Mouse (Mus musculus) cerebellum, adult 11 months (tissue): ENCODE results near the gene Dlgap4.

Experiments used
- DNase-seq: peaks from one replicate; pipeline ENCODE4 v3.0.0; 2022

Dlgap4 gene

DNA sequence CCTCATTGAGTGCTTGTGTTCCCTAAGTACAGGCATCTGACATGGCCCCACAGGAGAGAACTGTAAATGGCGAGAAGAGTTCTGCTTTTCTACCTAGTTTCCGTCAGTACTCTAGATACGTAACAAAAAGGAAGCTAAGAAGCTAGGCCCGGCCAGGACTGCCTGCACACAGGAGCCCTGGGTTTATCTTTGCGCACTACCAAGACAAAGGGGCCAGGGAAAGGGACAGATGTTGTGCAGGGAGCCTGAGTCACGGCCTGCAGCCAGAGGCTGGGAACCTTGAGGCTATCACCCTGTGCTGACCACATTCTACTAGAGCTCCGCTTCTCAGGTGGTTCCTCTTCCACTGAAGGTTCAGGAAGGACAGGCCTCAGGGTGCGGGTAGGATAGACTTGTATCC lies 136.2 kb downstream of the Dlgap4 start:
- no peak for DNase-seq

DNA sequence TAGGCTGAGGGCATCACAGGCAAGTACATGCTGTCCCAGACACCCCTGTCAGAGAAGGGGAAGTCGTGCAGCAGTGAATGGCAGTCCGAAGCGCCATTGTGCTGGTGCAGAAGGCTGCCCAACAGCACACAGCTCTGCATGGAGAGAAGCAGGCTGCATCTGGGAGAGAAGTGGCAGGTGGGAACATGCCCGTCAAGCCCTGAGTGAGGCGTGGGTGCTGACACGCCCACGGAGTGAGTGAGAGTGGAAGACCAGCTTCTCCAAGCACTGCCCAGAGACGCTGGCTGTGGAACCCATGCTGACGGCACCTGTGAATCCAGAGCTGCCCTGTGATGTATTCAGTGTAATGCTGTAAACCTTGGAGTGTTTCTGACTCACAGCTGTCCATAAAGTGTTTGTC lies 143.4 kb downstream of the Dlgap4 start:
- DNase-seq, result no peak

DNA sequence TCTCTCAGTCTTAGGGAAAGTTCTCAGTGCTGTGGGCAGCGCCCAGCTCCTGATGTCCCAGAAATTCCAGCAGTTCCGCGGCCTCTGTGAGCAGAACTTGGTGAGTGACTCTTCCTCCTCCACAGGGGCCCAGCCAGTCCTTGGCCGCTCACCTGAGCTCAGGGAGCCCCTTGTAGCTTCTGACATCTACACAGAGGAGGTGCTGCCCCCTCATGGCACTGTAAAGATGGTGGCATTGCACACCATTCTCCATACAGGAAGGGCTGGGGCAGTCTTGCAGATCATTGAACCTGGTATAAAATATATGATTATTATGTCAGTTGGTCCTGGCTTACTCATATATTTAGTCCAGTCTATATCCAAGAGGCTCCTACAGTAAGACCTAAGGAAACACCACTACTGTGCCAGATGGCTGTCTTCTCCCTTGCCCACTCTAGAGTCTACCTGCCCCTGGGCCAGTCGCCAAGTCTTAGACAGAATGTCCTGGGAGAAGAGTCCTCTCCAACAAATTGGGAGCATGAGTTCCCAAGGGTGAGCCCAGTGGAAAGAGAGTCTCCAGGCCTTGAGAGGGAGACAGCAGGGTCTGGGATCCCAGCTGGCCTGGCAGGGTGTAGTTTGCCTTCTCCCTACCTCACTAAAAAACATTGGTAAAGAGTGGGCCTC lies 147.5 kb downstream of the Dlgap4 start:
- DNase-seq, result no peak

DNA sequence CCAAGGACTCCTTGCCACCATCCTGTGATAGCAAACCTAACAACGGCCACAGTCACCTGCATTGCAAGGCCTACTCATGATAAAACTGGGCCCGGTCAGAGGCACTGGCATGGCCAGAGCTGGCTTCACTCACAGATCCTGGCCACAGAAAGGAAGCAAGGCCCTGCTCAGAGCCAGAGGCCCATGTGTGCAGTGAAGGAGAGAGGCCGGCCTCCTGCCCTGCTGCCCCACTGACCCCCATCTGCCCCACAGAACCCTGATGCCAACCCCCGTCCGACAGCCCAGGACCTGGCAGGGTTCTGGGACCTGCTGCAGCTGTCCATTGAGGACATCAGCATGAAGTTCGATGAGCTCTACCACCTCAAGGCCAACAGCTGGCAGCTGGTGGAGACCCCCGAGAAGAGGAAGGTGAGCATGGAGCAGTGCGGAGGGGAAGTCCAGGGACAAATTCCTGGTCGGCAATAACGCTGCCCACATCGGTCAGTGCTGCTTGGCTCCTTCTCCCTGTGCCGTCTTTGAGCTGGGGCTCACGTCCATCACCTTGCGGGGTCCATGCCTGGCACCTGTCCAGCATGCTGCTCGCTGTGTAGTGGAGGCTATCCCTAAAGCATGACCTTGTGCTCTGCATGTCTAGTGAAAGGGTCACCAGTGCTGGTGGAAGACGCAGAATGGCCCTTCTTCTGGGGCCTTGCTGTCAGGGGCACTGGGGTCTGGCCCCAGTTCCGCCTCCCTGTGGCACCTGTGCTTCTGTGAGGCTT lies 148.2 kb downstream of the Dlgap4 start:
- no peak for DNase-seq

DNA sequence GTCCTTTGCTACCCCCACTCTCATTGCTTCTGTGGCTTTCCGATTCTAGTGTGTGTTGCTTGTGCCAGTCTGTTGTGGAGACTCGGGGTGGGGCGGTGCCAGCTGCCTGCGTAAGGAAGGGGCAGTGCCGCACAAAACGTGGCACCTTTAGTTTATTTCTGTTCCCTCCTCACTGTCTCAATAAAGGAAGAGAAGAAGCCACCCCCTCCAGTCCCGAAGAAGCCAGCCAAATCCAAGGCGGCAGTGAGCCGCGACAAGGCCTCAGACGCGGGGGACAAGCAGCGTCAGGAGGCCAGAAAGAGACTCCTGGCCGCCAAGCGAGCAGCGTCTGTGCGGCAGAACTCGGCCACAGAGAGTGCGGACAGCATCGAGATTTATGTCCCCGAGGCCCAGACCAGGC lies 149.0 kb downstream of the Dlgap4 start:
- DNase-seq, result no peak

DNA sequence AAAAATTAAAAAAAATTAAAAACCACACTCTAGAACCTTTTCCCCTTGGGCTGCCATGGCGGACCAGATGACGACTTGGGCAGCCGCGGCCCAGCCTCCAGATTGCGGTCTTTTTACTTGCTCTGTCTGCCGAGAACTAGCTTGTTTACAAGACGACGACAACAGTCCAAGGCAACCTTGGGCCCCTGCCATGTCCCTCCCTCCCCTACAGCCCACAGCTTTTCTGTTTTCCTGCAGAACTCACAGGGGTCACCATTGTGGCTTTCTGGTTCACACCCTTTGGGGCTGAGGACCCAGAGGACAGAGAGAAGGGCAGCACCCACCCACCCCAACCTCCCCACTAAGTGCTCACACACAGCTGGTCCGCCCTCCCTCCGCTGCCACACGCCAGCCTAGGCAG lies 149.6 kb downstream of the Dlgap4 start:
- no peak for DNase-seq

DNA sequence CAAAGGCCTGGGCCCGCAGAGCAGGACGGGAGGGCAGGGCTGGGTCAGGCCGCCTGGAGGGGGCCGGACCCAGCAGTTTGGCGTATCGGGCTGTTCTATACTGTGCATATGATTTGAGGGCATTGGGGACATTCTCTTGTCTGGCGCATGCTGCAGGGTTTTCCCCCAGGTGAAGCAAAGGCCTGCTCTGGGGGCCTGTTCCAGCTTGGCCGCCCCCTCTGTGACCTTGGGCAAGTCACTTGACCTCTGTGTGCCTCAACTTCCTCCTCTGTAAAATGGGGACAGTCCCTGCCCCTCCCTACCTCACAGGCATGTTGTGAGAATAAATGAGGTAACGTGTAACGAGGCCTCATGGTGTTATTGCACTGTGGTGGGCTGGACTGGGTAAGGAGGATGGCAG lies 150.5 kb downstream of the Dlgap4 start:
- DNase-seq, result no peak

DNA sequence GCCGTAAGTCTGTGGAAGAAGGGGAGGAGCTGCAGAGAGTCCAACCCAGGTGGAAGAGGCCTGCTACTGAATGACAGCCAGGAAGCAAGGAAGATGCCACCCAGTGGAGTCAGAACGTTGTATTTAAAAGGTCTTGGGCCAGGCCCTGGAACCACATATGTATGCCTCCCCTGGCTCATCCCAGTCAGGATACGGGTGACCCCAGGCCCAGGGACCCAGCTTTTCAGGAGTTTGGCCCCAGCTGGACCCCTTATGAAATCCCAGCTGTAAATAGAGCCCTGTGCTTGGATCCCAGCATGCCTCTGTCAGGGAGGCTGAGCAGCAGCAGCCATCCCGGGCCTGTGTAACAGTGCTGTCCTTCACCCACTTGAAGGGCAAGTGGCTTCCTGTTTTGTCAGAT lies 151.2 kb downstream of the Dlgap4 start:
- DNase-seq, result no peak

DNA sequence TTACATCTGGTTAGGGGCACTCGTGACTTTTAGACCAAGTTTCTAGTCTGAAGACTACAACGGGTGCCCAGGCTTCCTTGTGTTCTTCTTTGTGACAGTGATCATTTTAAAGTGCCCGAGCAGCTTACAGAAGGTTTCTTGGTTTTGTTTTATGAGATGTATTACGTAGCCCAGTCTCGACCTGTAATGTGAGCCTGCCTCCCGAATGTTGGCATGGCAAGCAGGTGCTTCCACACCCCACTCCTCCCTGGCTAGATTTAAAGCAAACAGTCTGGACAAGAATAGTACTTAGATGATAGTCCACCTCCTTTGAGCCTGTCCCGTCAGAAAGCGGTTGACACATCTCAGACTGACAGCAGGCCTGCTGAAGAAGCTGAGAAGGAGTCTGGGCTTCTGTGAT lies 152.1 kb downstream of the Dlgap4 start:
- DNase-seq, result no peak

DNA sequence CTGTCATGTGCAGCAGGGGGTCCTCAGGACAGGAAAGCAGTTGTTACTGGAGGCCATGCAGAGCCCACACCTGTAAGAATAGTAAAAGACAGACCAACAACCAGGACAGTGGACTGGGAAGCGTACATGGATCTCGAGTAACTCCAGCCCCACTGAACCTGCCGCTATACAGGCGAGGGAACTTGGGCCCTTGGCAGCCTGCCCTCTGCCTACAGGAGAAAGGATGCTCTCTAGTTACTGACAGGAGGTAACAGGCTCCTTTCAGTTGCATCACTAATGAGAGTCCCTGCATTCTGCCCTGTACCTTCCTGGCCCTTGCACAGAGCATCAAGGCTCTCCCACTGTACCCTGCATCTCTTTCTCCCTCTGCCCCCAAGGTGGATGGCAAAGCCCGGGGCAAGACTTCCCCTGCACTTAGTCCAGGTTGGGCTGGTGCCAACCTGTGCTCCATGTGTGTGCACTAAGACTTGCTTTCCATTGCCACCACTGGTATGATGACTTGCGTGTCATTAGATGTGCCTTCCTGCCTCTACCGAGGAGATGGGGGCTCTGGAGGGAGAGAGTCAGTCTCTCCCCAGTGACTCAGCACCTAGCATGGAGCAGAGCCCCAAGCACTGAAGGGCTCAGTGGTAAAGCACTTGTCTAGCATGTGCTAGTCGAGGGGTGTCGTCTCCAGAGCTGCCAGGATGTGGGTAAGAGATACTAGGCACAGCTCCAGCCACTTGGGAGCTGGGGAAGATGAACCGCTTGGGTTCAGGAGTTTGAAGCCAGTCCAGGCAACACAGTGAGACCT lies 152.9 kb downstream of the Dlgap4 start:
- no peak for DNase-seq

DNA sequence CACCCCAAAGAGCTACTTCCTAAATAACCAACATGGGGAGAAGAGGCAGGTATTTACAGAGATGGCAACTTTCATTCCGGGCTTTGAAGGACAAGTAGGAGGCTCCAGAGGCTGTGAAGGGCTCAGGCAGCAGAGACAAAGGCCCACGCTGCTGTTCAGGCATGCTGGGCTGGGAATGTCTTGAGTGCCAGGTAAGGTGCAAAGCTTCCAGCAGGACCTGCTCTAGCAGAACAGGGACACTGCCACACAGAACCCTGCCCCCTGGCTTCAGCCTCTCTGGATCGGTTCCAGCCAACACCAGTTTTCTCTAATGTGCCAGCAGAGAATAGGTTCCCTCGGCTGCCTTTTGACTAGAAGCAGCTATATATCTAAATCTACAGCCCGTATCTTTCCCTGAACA lies 153.6 kb downstream of the Dlgap4 start:
- DNase-seq, result no peak

DNA sequence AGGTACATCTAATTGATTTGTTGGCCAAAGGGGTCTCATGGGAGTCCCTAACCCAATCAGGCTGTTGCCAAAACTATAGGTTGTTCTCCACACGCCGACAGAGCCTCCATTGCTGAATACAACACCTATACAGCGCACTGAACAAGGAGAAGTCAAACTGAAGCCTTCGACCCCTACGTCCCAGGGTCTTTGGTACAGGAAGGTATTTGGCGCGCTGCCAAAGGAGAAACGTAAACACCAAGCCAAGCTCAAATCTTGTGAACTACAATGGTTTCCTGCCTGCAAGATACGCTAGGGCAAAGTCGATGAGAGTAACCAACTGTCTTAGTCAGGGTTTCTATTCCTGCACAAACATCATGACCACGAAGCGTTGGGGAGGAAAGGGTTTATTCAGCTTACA lies 155.8 kb downstream of the Dlgap4 start:
- no peak for DNase-seq

DNA sequence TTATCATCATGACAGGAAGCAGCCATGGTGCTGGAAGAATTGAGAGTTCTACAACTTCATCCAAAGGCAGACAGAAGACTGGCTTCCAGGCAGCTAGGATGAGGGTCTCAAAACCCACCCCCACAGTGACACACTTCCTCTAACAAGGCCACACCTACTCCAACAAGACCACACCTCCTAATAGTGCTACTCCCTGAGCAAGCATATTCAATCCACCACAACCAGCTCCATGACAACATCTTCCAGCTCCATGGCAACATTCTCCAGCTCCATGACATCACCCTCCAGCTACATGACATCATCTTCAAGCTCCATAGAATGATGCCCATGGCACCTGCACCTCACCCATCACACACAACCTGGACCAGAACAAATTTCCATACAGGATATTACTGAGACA lies 160.0 kb downstream of the Dlgap4 start:
- DNase-seq, result no peak

DNA sequence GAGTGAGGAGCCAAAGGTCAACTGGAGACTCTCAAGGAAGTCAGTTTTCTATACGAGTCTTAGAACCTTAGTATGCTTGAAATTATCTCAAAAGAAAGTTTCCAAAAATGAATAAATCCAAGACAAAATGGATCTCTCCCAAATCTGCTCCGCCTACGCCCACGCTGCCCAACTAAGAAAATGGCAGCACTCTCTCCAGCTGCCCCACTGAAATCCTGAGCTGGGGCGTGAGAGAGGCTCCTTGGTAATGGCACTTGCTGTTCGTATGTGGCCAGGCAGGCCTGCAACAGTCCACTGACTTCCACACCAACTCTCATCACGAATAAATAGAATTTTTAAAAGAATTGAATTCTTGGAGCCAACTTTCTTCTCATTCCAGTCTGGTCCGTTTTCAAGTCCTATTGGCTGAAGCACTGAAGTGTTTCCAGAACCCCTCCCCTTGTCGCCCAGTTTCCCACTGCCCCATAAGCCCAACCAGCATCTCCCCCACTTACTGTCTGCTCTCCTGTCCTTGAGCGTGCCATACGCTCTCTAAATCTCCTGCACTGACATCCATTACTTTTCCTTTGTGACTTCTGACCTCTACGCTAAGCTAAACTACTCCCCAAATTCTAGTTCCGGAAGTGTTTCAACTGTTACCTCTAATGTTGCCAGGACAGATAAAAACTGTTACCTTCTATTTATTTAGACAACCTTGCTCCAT lies 160.7 kb downstream of the Dlgap4 start:
- no peak for DNase-seq

DNA sequence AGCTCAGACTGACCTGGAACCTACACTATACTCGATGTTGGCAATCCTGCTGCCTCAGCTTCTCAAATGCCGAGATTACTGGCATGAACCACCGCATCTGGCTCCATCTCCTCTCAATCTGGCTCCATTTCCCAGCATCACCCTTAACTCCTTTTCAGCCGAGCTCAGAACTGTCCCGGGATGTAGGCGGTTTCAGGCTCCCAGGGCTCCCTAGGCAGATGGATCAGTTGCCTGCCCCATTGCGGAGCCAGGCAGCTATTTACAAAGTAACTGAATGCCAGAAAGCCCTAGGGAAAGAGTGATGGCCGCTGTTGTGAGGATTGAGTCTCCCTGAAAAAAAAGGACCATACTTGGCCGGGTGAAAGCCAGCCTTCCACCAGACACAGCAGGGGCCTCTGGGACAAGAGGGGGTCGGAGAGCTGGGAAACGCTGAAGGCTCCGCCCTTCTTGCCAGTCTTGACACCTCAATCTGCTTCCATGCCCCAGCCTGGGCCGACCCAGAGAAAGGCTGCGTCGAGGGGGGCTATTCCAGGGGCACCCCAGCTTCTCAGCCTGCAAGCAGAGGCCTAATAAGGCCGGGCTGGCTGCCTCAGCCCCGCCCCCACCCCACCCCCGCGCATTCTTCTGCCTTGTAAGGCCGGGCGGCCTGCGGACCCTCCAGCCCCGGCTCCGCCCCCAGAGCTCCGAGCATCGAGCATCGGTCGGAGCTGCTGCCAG lies 161.4 kb downstream of the Dlgap4 start, which contains the start of gene Myl9:
Gene Myl9 (plus strand): TSS at position 683 of the 717 bp plus-strand sequence.
- no peak for DNase-seq

DNA sequence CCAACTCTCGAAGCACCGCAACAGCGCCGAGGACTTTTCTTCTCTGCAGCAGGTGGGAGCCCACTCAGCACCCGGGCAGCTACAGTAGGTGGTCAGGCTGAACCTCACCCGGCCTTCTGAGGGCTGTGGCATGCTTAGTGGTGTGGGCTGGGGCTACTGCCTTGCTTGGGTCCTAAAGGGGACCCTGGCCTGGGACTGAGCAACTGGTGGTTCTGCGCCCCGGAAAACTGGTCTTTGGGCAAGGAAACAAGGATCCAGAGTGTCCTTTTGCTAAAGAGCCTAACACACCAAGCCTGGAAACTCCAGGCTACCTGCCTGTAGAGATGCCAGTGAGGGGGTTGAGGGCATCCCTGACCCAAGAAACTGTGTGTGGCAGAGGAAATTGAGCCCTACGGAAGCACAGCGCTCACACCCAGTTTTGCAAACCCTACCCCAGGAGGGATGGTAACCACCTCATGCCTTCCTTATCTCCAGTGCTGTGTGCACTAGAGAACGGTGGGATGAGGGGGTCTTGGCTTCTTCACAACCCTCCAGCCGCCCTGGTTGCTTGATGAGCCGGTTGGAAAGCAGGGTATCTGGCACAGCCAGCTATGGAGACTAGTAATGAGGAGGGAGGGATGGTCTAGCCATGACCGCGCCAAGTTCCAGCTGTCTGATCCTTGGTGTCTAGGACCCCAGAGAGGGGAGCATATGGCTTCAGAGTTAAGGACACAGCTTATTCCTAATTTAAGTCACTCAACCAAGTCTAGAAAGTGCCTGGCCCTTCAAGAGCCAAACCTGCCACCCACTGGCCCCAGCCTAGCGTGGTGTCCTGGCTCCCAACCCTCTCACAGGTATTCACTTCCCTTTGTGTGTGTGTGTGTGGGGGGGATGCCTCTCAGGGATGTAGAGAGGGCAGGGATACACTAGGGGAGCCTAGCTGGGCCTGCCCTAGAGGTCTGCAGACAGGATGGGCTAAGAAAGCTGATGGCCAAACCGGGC lies 162.2 kb downstream of the Dlgap4 start:
- DNase-seq, result no peak

DNA sequence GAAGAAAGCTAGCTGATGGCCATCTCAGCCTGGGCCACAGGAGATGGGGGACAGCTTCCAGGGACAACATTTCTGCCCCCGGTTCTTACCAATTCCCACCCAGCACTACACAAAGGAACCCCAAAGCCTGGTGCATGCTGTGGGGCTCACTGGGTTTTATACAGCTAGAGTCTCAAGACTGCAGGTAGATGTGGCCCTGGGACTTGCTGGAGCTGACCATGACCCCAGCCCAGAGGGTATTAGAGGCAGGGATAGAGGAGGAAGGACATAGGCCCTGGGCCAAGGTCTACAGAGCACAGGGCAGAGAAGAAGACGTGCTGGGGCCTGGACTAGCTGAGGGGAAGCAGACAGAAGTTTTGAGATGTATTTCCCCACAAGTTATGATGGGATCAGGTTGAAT lies 163.4 kb downstream of the Dlgap4 start:
- no peak for DNase-seq

DNA sequence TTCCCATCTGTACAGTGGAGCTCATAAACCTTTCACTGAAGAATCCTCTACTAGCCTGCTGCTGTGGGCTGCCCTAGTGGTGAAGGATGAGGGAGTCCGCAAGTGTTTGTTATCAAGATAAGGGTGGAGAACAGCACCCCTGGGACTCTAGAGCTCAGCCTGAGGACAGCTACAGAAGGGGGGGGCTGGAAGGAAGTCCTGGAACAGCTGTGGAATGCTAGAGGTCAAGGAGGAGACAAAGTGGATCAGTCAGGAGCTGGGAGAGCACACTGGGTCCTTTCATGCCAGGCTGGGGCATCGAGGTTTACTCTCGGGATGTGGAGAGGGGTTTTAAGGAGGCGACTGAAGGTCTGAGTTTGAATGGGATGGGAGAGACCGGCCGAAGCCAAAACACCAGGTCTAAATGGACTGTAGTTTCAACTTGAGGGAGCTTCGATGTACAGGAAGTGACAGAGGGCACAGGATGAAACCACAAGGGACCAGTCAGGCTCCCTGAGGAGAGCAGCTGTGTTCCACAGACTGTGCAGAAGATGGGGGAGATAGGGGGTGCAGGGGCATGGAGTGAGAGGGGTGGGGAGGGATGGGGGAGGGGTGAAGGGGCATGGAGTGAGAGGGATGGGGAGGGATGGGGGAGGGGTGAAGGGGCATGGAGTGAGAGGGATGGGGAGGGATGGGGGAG lies 164.0 kb downstream of the Dlgap4 start:
- no peak for DNase-seq

DNA sequence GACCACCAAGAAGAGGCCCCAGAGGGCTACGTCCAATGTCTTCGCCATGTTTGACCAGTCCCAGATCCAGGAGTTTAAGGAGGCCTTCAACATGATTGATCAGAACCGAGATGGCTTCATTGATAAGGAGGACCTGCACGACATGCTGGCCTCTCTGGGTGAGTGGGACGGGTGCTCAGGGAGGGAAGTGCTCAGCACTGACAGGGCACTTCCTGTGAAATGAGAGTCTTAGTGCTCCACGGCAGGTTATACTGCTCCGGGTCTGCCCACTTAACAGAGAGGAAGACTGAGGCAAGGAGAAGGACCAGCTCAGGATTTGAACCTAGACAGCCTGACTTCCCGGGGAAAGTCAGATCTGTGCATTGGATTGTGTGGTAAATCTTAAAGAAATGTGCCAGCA lies 165.1 kb downstream of the Dlgap4 start:
- DNase-seq, result no peak

DNA sequence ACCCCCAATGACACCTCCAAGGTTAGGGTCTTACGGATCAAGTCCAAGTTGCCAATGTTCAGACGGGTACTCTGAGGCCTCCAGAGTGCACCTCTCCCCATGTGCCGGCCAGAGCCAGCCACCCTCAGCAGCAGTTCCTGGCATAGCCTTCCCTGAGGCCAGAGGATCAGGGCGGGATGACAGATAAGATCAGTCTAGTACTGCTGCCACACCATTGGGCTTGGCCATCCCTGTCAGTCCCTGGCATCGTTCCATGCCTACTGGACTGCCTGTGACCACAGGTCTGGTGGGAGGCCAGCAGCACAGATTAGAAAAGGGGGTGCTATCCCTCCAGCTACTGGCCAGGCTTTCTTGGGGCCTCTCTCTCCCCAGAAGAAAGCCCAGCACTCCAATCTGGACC lies 165.5 kb downstream of the Dlgap4 start:
- DNase-seq, result no peak

DNA sequence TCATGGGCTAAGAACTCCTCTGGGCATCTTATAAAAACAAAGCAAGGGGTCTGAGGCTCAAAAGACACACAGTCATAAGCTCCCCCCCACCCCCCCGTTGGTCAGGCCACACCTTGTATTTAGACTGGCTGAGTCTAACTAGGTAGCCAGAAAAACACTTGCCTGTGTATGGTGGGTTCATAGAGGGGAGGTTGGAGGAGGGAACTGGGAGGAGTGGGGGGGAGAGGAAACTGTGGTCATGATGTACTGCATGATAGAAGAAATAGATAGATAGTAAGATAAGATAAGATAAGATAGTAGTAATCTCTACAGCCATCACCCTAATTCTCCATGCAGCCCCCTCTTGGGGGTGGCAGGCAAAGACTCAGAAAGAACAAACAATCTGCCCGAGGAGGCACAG lies 166.0 kb downstream of the Dlgap4 start:
- DNase-seq, result no peak
